In genomic region chr17:69727325-69727724, GRCm38 (mm10) we compare ENCODE assay signal across 17 mouse cellular contexts.
DNase-seq lines count a peak whose midpoint lies in the region; ATAC-seq and TF ChIP-seq lines count a peak whose summit lies in the region.
"Had no signal": no experiment of that assay in that cellular context is flagged by ENCODE, and none has a peak within 500 bp of the region (broad histone marks: within the 10 kb centered on the region; RNA-seq: fewer than 3 reads in every experiment).

No protein-coding gene starts in this region.

- H3K4me3 ChIP-seq in forebrain, embryonic 12.5 days (replicated peaks) = no peak overlapping the region
- no peak overlapping the region for H3K4me3 ChIP-seq in forebrain, embryonic 10.5 days
- H3K4me3 ChIP-seq in forebrain, embryonic 13.5 days = no peak overlapping the region
- H3K4me3 ChIP-seq in forebrain, embryonic 15.5 days = no peak overlapping the region
- H3K4me3 ChIP-seq in midbrain, postnatal 0 days (ENCODE audit: low read depth, low read length) = no peak overlapping the region
- H3K4me3 ChIP-seq: embryonic facial prominence, embryonic 10.5 days; embryonic facial prominence, embryonic 12.5 days had no signal

- H3K36me3 ChIP-seq in forebrain, embryonic 12.5 days (replicated peaks) = no peaks in the 10 kb centered on the region
- no peaks in the 10 kb centered on the region for H3K36me3 ChIP-seq in forebrain, embryonic 10.5 days (replicated peaks)
- no peaks in the 10 kb centered on the region for H3K36me3 ChIP-seq in forebrain, embryonic 13.5 days (ENCODE audit: poor library complexity, severe bottlenecking)
- no peaks in the 10 kb centered on the region for H3K36me3 ChIP-seq in forebrain, embryonic 15.5 days
- no peaks in the 10 kb centered on the region for H3K36me3 ChIP-seq in midbrain, postnatal 0 days (ENCODE audit: insufficient read depth, low read length)
- H3K36me3 ChIP-seq: embryonic facial prominence, embryonic 10.5 days; embryonic facial prominence, embryonic 12.5 days had no signal

- H3K9ac ChIP-seq in forebrain, embryonic 12.5 days = no peak overlapping the region
- no peak overlapping the region for H3K9ac ChIP-seq in forebrain, embryonic 13.5 days
- H3K9ac ChIP-seq in forebrain, embryonic 15.5 days (replicated peaks) = no peak overlapping the region
- H3K9ac ChIP-seq in midbrain, postnatal 0 days (replicated peaks; ENCODE audit: low read length, poor library complexity, severe bottlenecking) = no peak overlapping the region
- H3K9ac ChIP-seq: embryonic facial prominence, embryonic 12.5 days had no signal

- no peaks in the 10 kb centered on the region for H3K4me1 ChIP-seq in forebrain, embryonic 12.5 days
- no peaks in the 10 kb centered on the region for H3K4me1 ChIP-seq in forebrain, embryonic 10.5 days
- no peaks in the 10 kb centered on the region for H3K4me1 ChIP-seq in forebrain, embryonic 13.5 days
- no peaks in the 10 kb centered on the region for H3K4me1 ChIP-seq in forebrain, embryonic 15.5 days
- H3K4me1 ChIP-seq in midbrain, postnatal 0 days (ENCODE audit: insufficient read depth, low read length) = no peaks in the 10 kb centered on the region
- H3K4me1 ChIP-seq: embryonic facial prominence, embryonic 10.5 days; embryonic facial prominence, embryonic 12.5 days had no signal

- no peaks in the 10 kb centered on the region for H3K9me3 ChIP-seq in forebrain, embryonic 12.5 days
- H3K9me3 ChIP-seq in forebrain, embryonic 10.5 days = no peaks in the 10 kb centered on the region
- H3K9me3 ChIP-seq in forebrain, embryonic 13.5 days (replicated peaks) = no peaks in the 10 kb centered on the region
- no peaks in the 10 kb centered on the region for H3K9me3 ChIP-seq in forebrain, embryonic 15.5 days
- no peaks in the 10 kb centered on the region for H3K9me3 ChIP-seq in midbrain, postnatal 0 days (ENCODE audit: low read length)
- H3K9me3 ChIP-seq: embryonic facial prominence, embryonic 10.5 days; embryonic facial prominence, embryonic 12.5 days had no signal

- H3K27me3 ChIP-seq in forebrain, embryonic 12.5 days = no peaks in the 10 kb centered on the region
- H3K27me3 ChIP-seq in forebrain, embryonic 10.5 days (ENCODE audit: poor library complexity, severe bottlenecking) = no peaks in the 10 kb centered on the region
- no peaks in the 10 kb centered on the region for H3K27me3 ChIP-seq in forebrain, embryonic 13.5 days
- no peaks in the 10 kb centered on the region for H3K27me3 ChIP-seq in forebrain, embryonic 15.5 days
- H3K27me3 ChIP-seq in midbrain, postnatal 0 days (ENCODE audit: insufficient read depth, low read length) = no peaks in the 10 kb centered on the region
- H3K27me3 ChIP-seq: embryonic facial prominence, embryonic 12.5 days had no signal

- H3K27ac ChIP-seq in forebrain, embryonic 12.5 days = no peak overlapping the region
- no peak overlapping the region for H3K27ac ChIP-seq in forebrain, embryonic 10.5 days
- H3K27ac ChIP-seq in forebrain, embryonic 13.5 days = no peak overlapping the region
- no peak overlapping the region for H3K27ac ChIP-seq in forebrain, embryonic 15.5 days (replicated peaks)
- H3K27ac ChIP-seq in midbrain, postnatal 0 days (ENCODE audit: low read depth, low read length) = no peak overlapping the region
- H3K27ac ChIP-seq: embryonic facial prominence, embryonic 10.5 days; embryonic facial prominence, embryonic 12.5 days had no signal

- WGBS in forebrain, embryonic 12.5 days = 71% methylated on average over 4 of the region's 4 CpGs
- WGBS in forebrain, embryonic 10.5 days = 85% methylated on average over 4 of the region's 4 CpGs
- WGBS in forebrain, embryonic 13.5 days = 60% methylated on average over 4 of the region's 4 CpGs
- WGBS in forebrain, embryonic 15.5 days = 41% methylated on average over 4 of the region's 4 CpGs
- 89% methylated on average over 4 of the region's 4 CpGs for WGBS in midbrain, postnatal 0 days

- no peak for TF ChIP-seq CTCF in midbrain, postnatal 0 days (IDR thresholded peaks at IDR 0.05)

- no peak overlapping the region for H3K4me2 ChIP-seq in forebrain, embryonic 12.5 days
- H3K4me2 ChIP-seq in forebrain, embryonic 13.5 days = no peak overlapping the region
- H3K4me2 ChIP-seq in forebrain, embryonic 15.5 days (replicated peaks) = no peak overlapping the region
- H3K4me2 ChIP-seq in midbrain, postnatal 0 days (ENCODE audit: low read depth, low read length, poor library complexity, severe bottlenecking) = no peak overlapping the region
- H3K4me2 ChIP-seq: embryonic facial prominence, embryonic 12.5 days had no signal

- ATAC-seq in forebrain, embryonic 12.5 days (ENCODE audit: low FRiP score) = peak; percentile 77; the same call in 1 of the 2 replicates
- ATAC-seq in forebrain, embryonic 13.5 days = peak; percentile 88
- peak; percentile 89 for ATAC-seq in forebrain, embryonic 15.5 days (replicated peaks)
- ATAC-seq in midbrain, postnatal 0 days (ENCODE audit: low FRiP score) = no peak

- no peak for DNase-seq in forebrain, embryonic 10.5 days (ENCODE audit: extremely low spot score, low spot score)
- no peak for DNase-seq in lung, adult 18-20 months
- DNase-seq in layer of hippocampus, postnatal 36 days = no peak
- DNase-seq in midbrain, postnatal 0 days (ENCODE audit: low spot score) = no peak
- DNase-seq: adrenal gland, adult 2 months; adrenal gland, postnatal 10 days; adrenal gland, postnatal 25 days; cerebellum, adult 11-12 months; cerebellum, adult 2 months; cerebellum, adult 9-10 months; cerebellum, postnatal 10 days; cerebellum, postnatal 25 days had no signal
